Mouse (Mus musculus): ENCODE measurements around the gene March10. TPM values are rescaled to one million over a fixed set of nuclear protein-coding genes. Genes with fewer than 3 reads are reported as not detected.

Gene March10
- 0.21 and 0.22 TPM in 2 replicates for polyA plus RNA-seq (2014; fragmentation: Nextera tagmentation; extraction: Ambion mirVana)

DNA sequence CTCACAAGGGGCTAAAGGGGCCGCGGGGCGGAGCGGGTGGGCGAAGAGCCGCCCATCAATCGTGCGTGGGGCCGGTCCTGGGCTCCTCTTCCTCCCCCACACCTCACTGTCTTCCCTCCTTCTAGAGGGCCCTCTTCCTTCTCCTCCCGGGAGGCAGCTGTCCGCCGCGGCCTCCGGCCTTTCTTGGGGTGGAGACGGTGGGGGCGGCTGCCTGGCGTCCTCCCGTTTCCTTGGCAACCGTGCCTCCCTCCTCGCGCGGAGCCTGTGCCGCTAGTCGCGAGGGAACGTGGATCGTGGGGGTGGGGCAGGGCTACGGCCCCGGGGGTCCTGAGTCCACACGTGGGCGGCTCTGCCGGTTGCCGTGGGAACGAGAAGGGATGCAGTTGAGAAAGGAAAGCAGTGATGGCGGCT is at the start of gene March10:
Gene March10 (minus strand): TSS at position 239 of the 411 bp plus-strand sequence.
- Histone ChIP-seq H3K4me3 (replicated peaks; ENCODE audit: low read depth, low read length) (peak within 1 kb of the TSS; percentile 38), H3K4me2 (ENCODE audit: low read length) (peak within 1 kb of the TSS; percentile 70), H3K36me3 (ENCODE audit: control insufficient read depth, insufficient read depth, low read length) (no peaks in the 10 kb centered on the region), H3K27me3 (ENCODE audit: control insufficient read depth, insufficient read depth, low read length) (no peaks in the 10 kb centered on the region), H3K9ac (replicated peaks; ENCODE audit: low read length) (peak within 1 kb of the TSS; percentile 51), H3K27ac (replicated peaks; ENCODE audit: low read depth, low read length) (peak within 1 kb of the TSS; percentile 85), H3K9me3 (ENCODE audit: control insufficient read depth, low read length) (no peaks in the 10 kb centered on the region), H3K4me1 (ENCODE audit: control insufficient read depth, insufficient read depth, low read length) (peaks cover 12% of the 10 kb centered on the region)
- DNase-seq (peak; percentile 90), ATAC-seq (ENCODE audit: low FRiP score, low TSS enrichment) (peak; percentile 90)
- under 1% methylated on average over 35 of the region's 35 CpGs for WGBS

GRCm38 (mm10) chr11:105506322-105506721 is 49.8 kb upstream of the March10 start:
- Histone ChIP-seq H3K9me3 (ENCODE audit: control insufficient read depth, low read length) (no peaks in the 10 kb centered on the region), H3K9ac (replicated peaks; ENCODE audit: low read length) (no peak overlapping the region), H3K4me3 (replicated peaks; ENCODE audit: low read depth, low read length) (no peak overlapping the region), H3K27ac (replicated peaks; ENCODE audit: low read depth, low read length) (no peak overlapping the region), H3K4me2 (ENCODE audit: low read length) (no peak overlapping the region), H3K27me3 (ENCODE audit: control insufficient read depth, insufficient read depth, low read length) (peaks cover 18% of the 10 kb centered on the region), H3K36me3 (ENCODE audit: control insufficient read depth, insufficient read depth, low read length) (no peaks in the 10 kb centered on the region), H3K4me1 (ENCODE audit: control insufficient read depth, insufficient read depth, low read length) (peaks cover 33% of the 10 kb centered on the region)
- ATAC-seq (ENCODE audit: low FRiP score, low TSS enrichment) (no peak), DNase-seq (no peak)
- WGBS = 77% methylated on average over 11 of the region's 11 CpGs

DNA sequence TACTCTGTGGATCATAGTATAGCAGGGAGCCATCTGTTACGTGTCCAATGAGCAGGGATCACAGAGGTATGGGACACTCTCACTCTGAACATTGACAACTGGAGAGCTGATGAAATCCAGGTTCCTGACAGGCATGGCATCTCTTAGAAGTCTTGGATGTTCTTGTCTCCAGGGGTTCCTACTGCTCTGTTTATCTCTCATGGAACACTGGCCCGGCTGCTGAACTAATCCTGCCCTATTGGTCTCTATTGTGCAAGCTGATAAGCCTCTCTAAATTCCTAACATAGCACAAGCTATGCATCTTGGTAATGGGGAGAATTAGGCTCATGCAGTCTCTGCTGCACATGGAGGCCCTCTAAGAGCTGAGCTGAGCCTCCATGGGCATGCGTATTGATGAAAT is 48.5 kb upstream of the March10 start:
- DNase-seq (no peak), ATAC-seq (ENCODE audit: low FRiP score, low TSS enrichment) (no peak)
- 45% methylated on average over 3 of the region's 3 CpGs for WGBS
- H3K4me1 ChIP-seq (ENCODE audit: control insufficient read depth, insufficient read depth, low read length) = peaks cover 33% of the 10 kb centered on the region
- no peaks in the 10 kb centered on the region for H3K36me3 ChIP-seq (ENCODE audit: control insufficient read depth, insufficient read depth, low read length)
- H3K4me3 ChIP-seq (replicated peaks; ENCODE audit: low read depth, low read length) = no peak overlapping the region
- peaks cover 6% of the 10 kb centered on the region; the same call in 1 of the 2 replicates for H3K27me3 ChIP-seq (ENCODE audit: control insufficient read depth, insufficient read depth, low read length)
- H3K9me3 ChIP-seq (ENCODE audit: control insufficient read depth, low read length) = no peaks in the 10 kb centered on the region
- no peak overlapping the region for H3K27ac ChIP-seq (replicated peaks; ENCODE audit: low read depth, low read length)
- no peak overlapping the region for H3K9ac ChIP-seq (replicated peaks; ENCODE audit: low read length)
- no peak overlapping the region for H3K4me2 ChIP-seq (ENCODE audit: low read length)

DNA sequence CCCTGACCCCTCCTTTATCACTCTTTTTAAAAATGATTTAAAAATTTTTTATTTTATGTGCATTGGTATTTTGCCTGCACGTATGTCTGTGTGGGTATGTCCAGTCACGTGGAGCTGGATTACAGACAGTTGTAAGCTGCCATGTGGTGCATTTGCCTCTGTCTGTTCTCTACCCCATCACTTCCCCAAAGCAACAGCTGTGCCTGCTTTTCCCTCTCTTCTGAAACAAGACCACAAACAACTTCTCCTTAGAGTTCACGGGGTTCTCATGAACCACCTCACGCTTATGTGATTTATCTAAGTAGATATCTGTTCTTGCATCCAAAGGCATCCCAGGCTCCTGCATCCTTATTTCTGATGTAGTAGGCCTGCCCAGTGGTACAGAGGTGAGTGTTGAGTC is 45.8 kb upstream of the March10 start:
- H3K9ac ChIP-seq (replicated peaks; ENCODE audit: low read length) = no peak overlapping the region
- H3K4me2 ChIP-seq (ENCODE audit: low read length) = no peak overlapping the region
- H3K27ac ChIP-seq (replicated peaks; ENCODE audit: low read depth, low read length) = no peak overlapping the region
- DNase-seq (no peak), ATAC-seq (ENCODE audit: low FRiP score, low TSS enrichment) (no peak)
- 90% methylated on average over 4 of the region's 4 CpGs for WGBS
- H3K4me3 ChIP-seq (replicated peaks; ENCODE audit: low read depth, low read length) = no peak overlapping the region
- peaks cover 6% of the 10 kb centered on the region; the same call in 1 of the 2 replicates for H3K27me3 ChIP-seq (ENCODE audit: control insufficient read depth, insufficient read depth, low read length)
- H3K4me1 ChIP-seq (ENCODE audit: control insufficient read depth, insufficient read depth, low read length) = peaks cover 13% of the 10 kb centered on the region
- no peaks in the 10 kb centered on the region for H3K9me3 ChIP-seq (ENCODE audit: control insufficient read depth, low read length)
- no peaks in the 10 kb centered on the region for H3K36me3 ChIP-seq (ENCODE audit: control insufficient read depth, insufficient read depth, low read length)

GRCm38 (mm10) chr11:105497505-105497904 is 41.0 kb upstream of the March10 start:
- 0 out of 2 replicates have a peak, but pooled peaks cover 2% of the 10 kb centered on the region for H3K27me3 ChIP-seq (ENCODE audit: control insufficient read depth, insufficient read depth, low read length)
- H3K36me3 ChIP-seq (ENCODE audit: control insufficient read depth, insufficient read depth, low read length) = no peaks in the 10 kb centered on the region
- H3K4me1 ChIP-seq (ENCODE audit: control insufficient read depth, insufficient read depth, low read length) = no peaks in the 10 kb centered on the region
- H3K27ac ChIP-seq (replicated peaks; ENCODE audit: low read depth, low read length) = no peak overlapping the region
- no peak for DNase-seq
- no peak for ATAC-seq (ENCODE audit: low FRiP score, low TSS enrichment)
- no peak overlapping the region for H3K4me3 ChIP-seq (replicated peaks; ENCODE audit: low read depth, low read length)
- H3K9me3 ChIP-seq (ENCODE audit: control insufficient read depth, low read length) = no peaks in the 10 kb centered on the region
- H3K9ac ChIP-seq (replicated peaks; ENCODE audit: low read length) = no peak overlapping the region
- no peak overlapping the region for H3K4me2 ChIP-seq (ENCODE audit: low read length)
- WGBS = 78% methylated on average over 6 of the region's 6 CpGs

DNA sequence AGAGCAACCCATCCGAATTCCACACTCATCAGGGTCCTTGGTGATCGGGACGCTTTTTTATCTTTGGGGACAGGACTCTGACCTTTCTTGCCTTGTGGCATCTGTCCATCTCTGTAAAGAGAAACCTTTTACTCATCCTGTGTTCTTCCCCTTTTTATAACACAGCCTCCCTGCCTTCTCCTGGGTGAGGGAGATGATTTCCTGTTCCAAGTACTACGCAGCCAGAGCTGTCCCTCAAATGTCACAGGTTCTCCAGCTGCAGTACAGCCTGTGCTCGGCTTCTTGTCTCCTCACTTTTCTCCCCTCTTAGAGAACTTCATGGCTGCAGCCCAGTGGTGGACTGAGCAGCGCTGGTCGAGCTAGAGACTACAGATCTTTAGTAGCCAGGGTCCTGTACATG is 40.1 kb upstream of the March10 start:
- Histone ChIP-seq H3K36me3 (ENCODE audit: control insufficient read depth, insufficient read depth, low read length) (no peaks in the 10 kb centered on the region), H3K27ac (replicated peaks; ENCODE audit: low read depth, low read length) (no peak overlapping the region), H3K9me3 (ENCODE audit: control insufficient read depth, low read length) (no peaks in the 10 kb centered on the region), H3K4me3 (replicated peaks; ENCODE audit: low read depth, low read length) (no peak overlapping the region), H3K4me1 (ENCODE audit: control insufficient read depth, insufficient read depth, low read length) (no peaks in the 10 kb centered on the region), H3K9ac (replicated peaks; ENCODE audit: low read length) (no peak overlapping the region), H3K4me2 (ENCODE audit: low read length) (no peak overlapping the region), H3K27me3 (ENCODE audit: control insufficient read depth, insufficient read depth, low read length) (no peaks in the 10 kb centered on the region)
- DNase-seq = no peak
- WGBS = 69% methylated on average over 7 of the region's 7 CpGs
- ATAC-seq (ENCODE audit: low FRiP score, low TSS enrichment) = no peak

- Histone ChIP-seq H3K4me1 (ENCODE audit: control insufficient read depth, insufficient read depth, low read length) (no peaks in the 10 kb centered on the region), H3K4me2 (ENCODE audit: low read length) (no peak overlapping the region), H3K27ac (replicated peaks; ENCODE audit: low read depth, low read length) (no peak overlapping the region), H3K9me3 (ENCODE audit: control insufficient read depth, low read length) (no peaks in the 10 kb centered on the region), H3K36me3 (ENCODE audit: control insufficient read depth, insufficient read depth, low read length) (no peaks in the 10 kb centered on the region), H3K9ac (replicated peaks; ENCODE audit: low read length) (no peak overlapping the region), H3K27me3 (ENCODE audit: control insufficient read depth, insufficient read depth, low read length) (no peaks in the 10 kb centered on the region), H3K4me3 (replicated peaks; ENCODE audit: low read depth, low read length) (no peak overlapping the region)
- 76% methylated on average over 18 of the region's 18 CpGs for WGBS
- ATAC-seq (ENCODE audit: low FRiP score, low TSS enrichment) = no peak
- no peak for DNase-seq
Observed at GRCm38 (mm10) chr11:105495591-105496270, 39.2 kb upstream of the March10 start.

DNA sequence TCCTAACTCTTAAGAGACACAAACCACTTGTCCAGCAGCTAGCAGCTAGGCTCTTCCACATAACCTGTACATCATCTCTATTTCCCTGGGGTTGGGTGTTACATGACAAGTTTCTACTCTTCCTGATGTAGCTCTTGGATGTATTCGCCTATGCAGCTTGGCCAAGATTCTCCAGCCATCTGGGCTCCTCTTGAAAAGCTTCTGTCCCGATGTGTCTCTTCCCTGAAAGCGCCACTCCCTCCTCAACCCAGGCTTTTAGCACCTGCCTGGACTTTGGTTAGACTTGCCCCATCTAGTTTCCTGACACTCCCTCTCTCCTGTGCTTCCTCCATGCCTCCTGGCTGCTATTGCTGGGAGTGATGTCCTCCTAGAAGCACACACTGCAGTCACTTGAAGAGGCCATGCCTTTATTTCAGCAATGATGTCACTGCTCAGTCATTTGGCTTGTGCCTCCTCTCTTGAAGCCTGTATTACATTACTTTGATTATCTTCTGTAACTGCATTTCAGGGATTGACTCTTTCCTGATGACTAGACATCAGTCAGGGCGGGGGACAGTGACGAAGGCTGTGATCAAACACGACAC is 38.3 kb upstream of the March10 start:
- Histone ChIP-seq H3K9ac (replicated peaks; ENCODE audit: low read length) (no peak overlapping the region), H3K27me3 (ENCODE audit: control insufficient read depth, insufficient read depth, low read length) (no peaks in the 10 kb centered on the region), H3K36me3 (ENCODE audit: control insufficient read depth, insufficient read depth, low read length) (no peaks in the 10 kb centered on the region), H3K4me3 (replicated peaks; ENCODE audit: low read depth, low read length) (no peak overlapping the region), H3K4me1 (ENCODE audit: control insufficient read depth, insufficient read depth, low read length) (no peaks in the 10 kb centered on the region), H3K27ac (replicated peaks; ENCODE audit: low read depth, low read length) (no peak overlapping the region), H3K4me2 (ENCODE audit: low read length) (no peak overlapping the region), H3K9me3 (ENCODE audit: control insufficient read depth, low read length) (no peaks in the 10 kb centered on the region)
- DNase-seq (no peak), ATAC-seq (ENCODE audit: low FRiP score, low TSS enrichment) (no peak)
- 93% methylated on average over 6 of the region's 6 CpGs for WGBS

DNA sequence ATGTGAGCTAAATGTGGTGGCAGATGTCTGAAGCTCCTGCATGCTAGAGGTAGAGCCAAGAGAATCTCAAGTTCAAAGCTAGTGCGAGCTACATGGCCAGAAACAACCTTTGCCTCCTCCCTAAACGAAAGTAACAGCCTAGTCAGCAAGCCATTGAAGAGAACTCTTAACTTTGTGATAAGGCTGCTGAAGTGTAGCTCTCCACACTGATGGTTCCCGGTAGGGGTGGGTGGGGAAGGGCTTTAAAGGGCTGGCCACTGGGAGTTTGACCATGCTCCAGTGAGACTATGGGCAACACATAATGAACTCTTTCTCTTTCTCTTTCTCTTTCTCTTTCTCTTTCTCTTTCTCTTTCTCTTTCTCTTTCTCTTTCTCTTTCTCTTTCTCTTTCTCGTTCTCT is 35.9 kb upstream of the March10 start:
- Histone ChIP-seq H3K9me3 (ENCODE audit: control insufficient read depth, low read length) (no peaks in the 10 kb centered on the region), H3K9ac (replicated peaks; ENCODE audit: low read length) (no peak overlapping the region), H3K27me3 (ENCODE audit: control insufficient read depth, insufficient read depth, low read length) (no peaks in the 10 kb centered on the region), H3K4me3 (replicated peaks; ENCODE audit: low read depth, low read length) (no peak overlapping the region), H3K27ac (replicated peaks; ENCODE audit: low read depth, low read length) (no peak overlapping the region), H3K36me3 (ENCODE audit: control insufficient read depth, insufficient read depth, low read length) (no peaks in the 10 kb centered on the region), H3K4me1 (ENCODE audit: control insufficient read depth, insufficient read depth, low read length) (no peaks in the 10 kb centered on the region), H3K4me2 (ENCODE audit: low read length) (no peak overlapping the region)
- no peak for DNase-seq
- no peak for ATAC-seq (ENCODE audit: low FRiP score, low TSS enrichment)
- WGBS = 86% methylated on average over 4 of the region's 4 CpGs
